Mouse (Mus musculus): Measurements from ENCODE around the gene Adarb2.

DNA sequence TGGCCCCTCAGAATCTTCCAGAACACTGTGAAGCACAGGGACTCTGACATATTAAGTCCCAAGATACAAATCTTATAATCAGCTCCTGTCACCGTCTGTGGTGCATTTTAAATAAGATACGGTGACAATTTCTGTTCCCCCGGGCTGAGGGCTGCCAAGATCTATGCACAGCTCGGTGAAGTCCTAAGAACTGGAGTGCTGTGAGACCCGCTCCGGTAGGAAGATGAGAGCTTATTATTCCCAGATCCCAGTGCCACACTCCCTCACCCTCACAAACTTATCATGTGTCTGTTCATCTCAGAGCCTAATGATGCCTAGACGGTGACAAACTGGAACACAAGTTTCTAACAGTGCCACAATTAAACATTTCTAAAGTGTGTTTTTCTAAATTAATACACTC lies 384.8 kb downstream of the Adarb2 start:
- no peak for TF ChIP-seq CTCF (IDR thresholded peaks at IDR 0.05; ENCODE audit: control insufficient read depth, insufficient read depth, low read length)
- TF ChIP-seq POLR2A (IDR thresholded peaks at IDR 0.05; ENCODE audit: borderline replicate concordance, control insufficient read depth, low read depth, low read length) = no peak
